Mouse (Mus musculus): Measurements from ENCODE around the gene Tmem254c.
"Not testable (repeated sequence)": the region's sequence is repeated elsewhere in the genome, so short reads cannot be mapped to it uniquely, and the experiment has no call there.

DNA sequence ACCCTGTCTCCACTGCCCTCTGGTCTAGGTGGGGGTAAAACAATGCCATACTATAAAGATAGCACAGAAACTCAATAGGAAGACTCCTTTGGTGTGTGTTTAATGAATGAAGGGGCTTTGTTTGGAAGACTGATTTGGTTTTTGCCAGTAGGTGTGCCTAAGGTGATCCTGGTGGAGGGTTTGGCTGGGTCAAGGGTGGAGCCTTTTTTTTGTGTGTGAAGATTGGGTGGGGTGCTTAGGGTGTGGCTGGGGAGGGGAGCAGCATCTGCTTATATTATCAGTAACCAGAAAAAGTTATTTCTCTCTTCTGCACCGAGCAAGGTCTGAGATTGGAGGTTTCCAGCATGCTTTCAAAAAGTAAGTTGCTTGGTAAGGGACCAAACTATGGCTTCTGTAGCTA, 14.8 kb upstream of the Tmem254c start, which contains the start of gene Cphx3:
- TF ChIP-seq CTCF (IDR thresholded peaks at IDR 0.05; ENCODE audit: low read depth, low read length); POLR2A (IDR thresholded peaks at IDR 0.05; ENCODE audit: insufficient read depth, low read length): not testable (repeated sequence)

Data from ES-Bruce4 (cell line).